Mouse (Mus musculus): ENCODE measurements around the gene Mtif2. TPM values are rescaled to one million over a fixed set of nuclear protein-coding genes. Genes with fewer than 3 reads are reported as not detected.

Gene Mtif2
- total RNA-seq, 2 experiments from 2014 or later: 24.8 to 29.7 TPM

DNA sequence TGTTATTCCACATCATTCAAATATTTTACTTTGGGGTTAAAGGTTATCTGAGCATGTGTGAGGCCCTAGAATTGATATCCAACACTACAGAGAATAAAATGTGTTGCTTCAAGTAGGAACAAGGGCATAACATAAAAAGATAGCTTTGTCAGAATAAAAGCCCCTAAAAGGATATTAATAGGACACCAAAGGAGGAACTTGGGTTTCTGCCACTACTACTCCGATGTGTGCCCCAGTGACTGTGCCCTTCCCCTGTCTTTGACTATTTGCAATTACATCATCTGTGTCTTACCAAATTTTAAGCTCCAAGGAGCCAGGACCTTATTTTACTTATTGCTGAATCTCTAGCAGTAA lies 23.2 kb downstream of the Mtif2 start:
- no peak for DNase-seq

DNA sequence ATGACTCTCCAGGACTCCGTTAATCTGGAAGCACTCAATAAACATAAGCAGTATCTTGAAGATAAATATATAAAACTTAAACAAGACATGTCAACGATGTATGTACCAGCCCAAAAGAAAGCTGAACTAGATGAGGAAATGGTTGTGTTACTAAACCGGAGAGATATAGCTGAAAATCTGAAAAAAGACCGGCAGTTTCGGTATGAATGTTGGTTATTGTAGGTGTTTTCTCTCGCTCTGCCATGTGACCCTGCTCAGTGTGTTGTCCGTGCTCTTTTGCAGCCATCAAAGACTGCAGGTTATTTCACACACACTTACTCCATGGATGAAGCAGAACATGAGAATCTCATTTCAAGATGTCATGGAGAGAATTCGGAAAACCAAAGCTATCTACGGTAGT lies 34.2 kb downstream of the Mtif2 start:
- DNase-seq: no peak

DNA sequence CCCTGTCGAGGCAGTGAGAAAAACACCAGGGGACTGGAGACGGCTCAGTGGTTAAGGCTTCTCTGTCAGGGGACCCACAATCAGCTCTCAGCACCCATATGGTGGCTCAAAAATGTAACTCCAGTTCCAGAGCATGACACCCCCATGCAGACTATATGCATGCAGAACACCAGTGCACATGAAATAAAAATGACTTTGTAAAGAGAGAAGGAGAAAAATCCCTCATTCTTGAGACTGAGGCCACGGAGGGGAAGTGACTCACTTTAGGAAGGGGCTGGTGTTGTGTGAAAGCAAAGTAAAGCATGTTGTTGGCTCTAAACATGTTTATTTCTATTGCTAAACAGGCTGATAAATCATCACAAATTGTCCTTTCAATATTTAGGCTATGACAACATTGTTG lies 34.8 kb downstream of the Mtif2 start:
- no peak for DNase-seq

DNA sequence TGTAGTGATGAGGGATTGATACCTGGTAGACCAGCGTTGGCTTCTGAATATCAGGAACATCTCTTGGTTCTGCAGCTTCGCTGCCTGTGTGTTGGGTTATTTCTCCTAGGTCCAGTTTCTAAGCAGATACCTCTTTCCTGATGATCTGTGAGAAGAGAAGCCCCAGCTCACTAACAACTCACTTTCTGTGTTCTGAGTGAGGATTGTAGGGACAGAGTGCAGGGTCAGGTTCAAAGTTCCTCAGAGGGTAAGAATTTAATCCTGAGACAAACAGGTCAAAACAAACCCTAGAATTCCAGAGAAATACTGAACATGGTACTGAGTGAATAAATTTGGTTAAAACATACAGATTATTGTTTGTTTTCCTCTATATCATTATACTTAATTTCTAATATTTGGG lies 37.2 kb downstream of the Mtif2 start:
- DNase-seq: no peak

DNA sequence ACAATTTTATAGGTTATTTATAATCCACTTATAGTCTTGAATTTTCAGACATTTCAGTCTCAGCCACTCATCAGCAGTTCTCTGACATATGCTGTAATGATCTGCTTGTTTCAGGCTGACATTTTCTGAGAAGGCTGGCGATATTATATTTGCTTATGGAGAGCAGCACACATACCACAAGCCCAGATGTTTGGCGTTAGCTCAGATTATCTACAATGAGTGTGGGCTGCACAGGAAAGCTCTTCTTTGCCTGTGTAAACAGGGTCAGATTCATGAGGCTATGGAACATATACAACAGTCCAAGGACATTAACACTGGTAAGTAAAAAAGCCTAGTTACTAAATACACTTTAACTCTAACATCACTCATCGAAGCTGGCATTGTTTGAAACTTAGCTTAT lies 45.3 kb downstream of the Mtif2 start:
- no peak for DNase-seq

DNA sequence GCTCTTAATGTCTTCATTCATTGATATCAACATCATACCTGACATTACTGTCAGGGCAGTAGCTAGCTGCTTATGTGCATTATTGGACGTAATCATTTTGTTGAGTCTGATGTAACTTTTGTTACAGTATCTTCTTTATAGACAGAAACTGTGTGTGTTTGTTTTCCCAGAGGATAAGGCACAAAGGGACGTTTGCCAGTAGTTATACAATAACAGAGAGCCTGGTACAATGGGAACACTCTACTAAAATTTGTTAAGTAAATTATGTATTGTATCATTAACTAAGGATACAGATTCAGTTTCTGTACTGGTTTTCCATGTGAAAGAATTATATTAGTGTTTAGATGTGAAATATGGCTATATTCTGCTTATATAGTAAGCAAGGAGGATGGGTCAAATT lies 46.4 kb downstream of the Mtif2 start:
- DNase-seq: no peak

DNA sequence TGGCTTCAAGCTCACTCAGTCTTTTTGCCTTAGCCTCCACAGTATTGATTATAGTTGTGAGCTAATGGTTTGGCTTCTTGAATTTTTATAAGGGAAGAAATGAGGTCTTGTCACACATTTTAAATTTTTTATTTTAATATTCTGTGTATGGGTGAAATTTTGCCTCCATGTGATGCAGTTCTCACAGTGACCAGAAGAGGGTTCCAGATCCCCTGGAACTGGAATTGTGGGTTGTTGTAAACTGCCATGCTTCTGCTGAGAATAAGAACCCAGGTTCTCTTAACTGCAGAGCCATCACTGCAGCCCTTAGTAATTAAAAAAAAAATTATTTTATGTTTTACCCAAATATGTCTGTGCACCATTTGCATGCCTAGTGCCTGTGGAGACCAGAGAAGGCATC lies 53.4 kb downstream of the Mtif2 start:
- DNase-seq: no peak

Other genes starting within 250 kb of the Mtif2 start
- 1 to 10 TPM; 3.6 to 4.2 TPM for gene Ccdc88a, start 152.8 kb upstream of the Mtif2 start, total RNA-seq (2021)
- 10 to 100 TPM; 18.1 to 20.7 TPM for gene Prorsd1, start 11.4 kb upstream of the Mtif2 start, total RNA-seq (2021)
- gene Clhc1, start 21.5 kb downstream of the Mtif2 start, total RNA-seq (2021): not detected
- 100 to 1,000 TPM; 360 to 392 TPM for gene Rps27a, start 21.7 kb downstream of the Mtif2 start, total RNA-seq (2021)
- 100 to 1,000 TPM; 715 to 734 TPM for gene Rtn4, start 166.5 kb downstream of the Mtif2 start, total RNA-seq (2021)

Measured in gastrocnemius, postnatal 25 days (tissue).